Mouse (Mus musculus): ENCODE measurements at regions not wholly inside any gene's neighbourhood (a gene's known extent, or its start where the extent isn't known, plus 50 kb on each side); places are given as distances from the start of the nearest gene placed in this dataset.

- 68% methylated on average over 12 of the region's 12 CpGs for WGBS
- Histone ChIP-seq H3K27ac (ENCODE audit: control insufficient read depth, insufficient read depth, low read depth, low read length, poor library complexity) (no peak overlapping the region), H3K4me3 (replicated peaks; ENCODE audit: control insufficient read depth, low read depth, low read length) (no peak overlapping the region), H3K4me1 (ENCODE audit: control insufficient read depth, insufficient read depth, low read length) (no peaks in the 10 kb centered on the region)
- TF ChIP-seq POLR2A (IDR thresholded peaks at IDR 0.05; ENCODE audit: borderline replicate concordance, control insufficient read depth, low read depth, low read length), result no peak
- no peak for TF ChIP-seq CTCF (IDR thresholded peaks at IDR 0.05; ENCODE audit: control insufficient read depth, insufficient read depth, low read length)
Observed at GRCm38 (mm10) chr4:152686509-152687081, 208.9 kb upstream of the Kcnab2 start.

GRCm38 (mm10) chr4:152674140-152674539, 196.5 kb upstream of the Kcnab2 start:
- WGBS, result 22% methylated on average over 11 of the region's 11 CpGs
- TF ChIP-seq POLR2A (IDR thresholded peaks at IDR 0.05; ENCODE audit: borderline replicate concordance, control insufficient read depth, low read depth, low read length), result no peak
- no peak for TF ChIP-seq CTCF (IDR thresholded peaks at IDR 0.05; ENCODE audit: control insufficient read depth, insufficient read depth, low read length)
- Histone ChIP-seq H3K4me1 (ENCODE audit: control insufficient read depth, insufficient read depth, low read length) (no peaks in the 10 kb centered on the region), H3K27ac (ENCODE audit: control insufficient read depth, insufficient read depth, low read depth, low read length, poor library complexity) (no peak overlapping the region), H3K4me3 (replicated peaks; ENCODE audit: control insufficient read depth, low read depth, low read length) (no peak overlapping the region)

GRCm38 (mm10) chr4:152663482-152663881, 185.8 kb upstream of the Kcnab2 start:
- Histone ChIP-seq H3K4me3 (replicated peaks; ENCODE audit: control insufficient read depth, low read depth, low read length) (no peak overlapping the region), H3K27ac (ENCODE audit: control insufficient read depth, insufficient read depth, low read depth, low read length, poor library complexity) (no peak overlapping the region), H3K4me1 (ENCODE audit: control insufficient read depth, insufficient read depth, low read length) (no peaks in the 10 kb centered on the region)
- TF ChIP-seq CTCF (IDR thresholded peaks at IDR 0.05; ENCODE audit: control insufficient read depth, insufficient read depth, low read length) (peak; percentile 47; the same call in 1 of the 2 replicates), POLR2A (IDR thresholded peaks at IDR 0.05; ENCODE audit: borderline replicate concordance, control insufficient read depth, low read depth, low read length) (no peak)
- 35% methylated on average over 8 of the region's 8 CpGs for WGBS

GRCm38 (mm10) chr4:152663069-152663468, 185.4 kb upstream of the Kcnab2 start:
- H3K27ac ChIP-seq (ENCODE audit: control insufficient read depth, insufficient read depth, low read depth, low read length, poor library complexity), result no peak overlapping the region
- 88% methylated on average over 12 of the region's 12 CpGs for WGBS
- H3K4me1 ChIP-seq (ENCODE audit: control insufficient read depth, insufficient read depth, low read length), result no peaks in the 10 kb centered on the region
- TF ChIP-seq POLR2A (IDR thresholded peaks at IDR 0.05; ENCODE audit: borderline replicate concordance, control insufficient read depth, low read depth, low read length) (no peak), CTCF (IDR thresholded peaks at IDR 0.05; ENCODE audit: control insufficient read depth, insufficient read depth, low read length) (no peak)
- H3K4me3 ChIP-seq (replicated peaks; ENCODE audit: control insufficient read depth, low read depth, low read length), result no peak overlapping the region

GRCm38 (mm10) chr4:152662439-152662838, 184.8 kb upstream of the Kcnab2 start:
- Histone ChIP-seq H3K4me1 (ENCODE audit: control insufficient read depth, insufficient read depth, low read length) (no peaks in the 10 kb centered on the region), H3K4me3 (replicated peaks; ENCODE audit: control insufficient read depth, low read depth, low read length) (no peak overlapping the region)
- 89% methylated on average over 11 of the region's 11 CpGs for WGBS

DNA sequence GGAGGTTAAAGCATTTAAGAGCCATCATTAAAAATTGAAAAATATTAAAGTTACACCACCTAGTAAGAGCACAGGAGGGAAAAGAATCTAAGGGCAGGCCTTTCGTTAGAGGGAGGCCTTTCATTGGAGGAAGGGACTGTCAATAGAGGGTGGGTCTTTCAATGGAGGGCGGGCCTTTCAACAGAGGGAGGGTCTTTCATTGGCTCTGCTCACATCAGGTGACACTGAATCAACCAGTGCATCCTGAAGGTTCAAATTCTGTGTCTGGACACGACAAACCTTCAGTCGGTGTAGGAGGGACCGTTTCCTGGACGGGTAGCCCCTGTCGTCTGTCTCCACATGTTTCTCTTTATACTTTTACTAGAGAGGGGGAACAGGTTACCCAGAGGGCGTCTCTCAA, 172.5 kb upstream of the Kcnab2 start:
- H3K4me3 ChIP-seq (replicated peaks; ENCODE audit: control insufficient read depth, low read depth, low read length), result no peak overlapping the region
- 77% methylated on average over 8 of the region's 8 CpGs for WGBS
- TF ChIP-seq POLR2A (IDR thresholded peaks at IDR 0.05; ENCODE audit: borderline replicate concordance, control insufficient read depth, low read depth, low read length) (no peak), CTCF (IDR thresholded peaks at IDR 0.05; ENCODE audit: control insufficient read depth, insufficient read depth, low read length) (no peak)
- no peak overlapping the region for H3K27ac ChIP-seq (ENCODE audit: control insufficient read depth, insufficient read depth, low read depth, low read length, poor library complexity)
- H3K4me1 ChIP-seq (ENCODE audit: control insufficient read depth, insufficient read depth, low read length), result no peaks in the 10 kb centered on the region

More at GRCm38 (mm10) chr4:152662439-152662838, 184.8 kb upstream of the Kcnab2 start:
- TF ChIP-seq POLR2A (IDR thresholded peaks at IDR 0.05; ENCODE audit: borderline replicate concordance, control insufficient read depth, low read depth, low read length), result no peak
- no peak for TF ChIP-seq CTCF (IDR thresholded peaks at IDR 0.05; ENCODE audit: control insufficient read depth, insufficient read depth, low read length)
- H3K27ac ChIP-seq (ENCODE audit: control insufficient read depth, insufficient read depth, low read depth, low read length, poor library complexity), result no peak overlapping the region

- H3K4me3 ChIP-seq (replicated peaks; ENCODE audit: control insufficient read depth, low read depth, low read length), result no peak overlapping the region
- WGBS, result 47% methylated on average over 7 of the region's 7 CpGs
- TF ChIP-seq CTCF (IDR thresholded peaks at IDR 0.05; ENCODE audit: control insufficient read depth, insufficient read depth, low read length), result peak; percentile 22; the same call in 1 of the 2 replicates
- TF ChIP-seq POLR2A (IDR thresholded peaks at IDR 0.05; ENCODE audit: borderline replicate concordance, control insufficient read depth, low read depth, low read length), result no peak
- no peak overlapping the region for H3K27ac ChIP-seq (ENCODE audit: control insufficient read depth, insufficient read depth, low read depth, low read length, poor library complexity)
- no peaks in the 10 kb centered on the region for H3K4me1 ChIP-seq (ENCODE audit: control insufficient read depth, insufficient read depth, low read length)
Observed at GRCm38 (mm10) chr4:152647620-152648019, 169.9 kb upstream of the Kcnab2 start.

DNA sequence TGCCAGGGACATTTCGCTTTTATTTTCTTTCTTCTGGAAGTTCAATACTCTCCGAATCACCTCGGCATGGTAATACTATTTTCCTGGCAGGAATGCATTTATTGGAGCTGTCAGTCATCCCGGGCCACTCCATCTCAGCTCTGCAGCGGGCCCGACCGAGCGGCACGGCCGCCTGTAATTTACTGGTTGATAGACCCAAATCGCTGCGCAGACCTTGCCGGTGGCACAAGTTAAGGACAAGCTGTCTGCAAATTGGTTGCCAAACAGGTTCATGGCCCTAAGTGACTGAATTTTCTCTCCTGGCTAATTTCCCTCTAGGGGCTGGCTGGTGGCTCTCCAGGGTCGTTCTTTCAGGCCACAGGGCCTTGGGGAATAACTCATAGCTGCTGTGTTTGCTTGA, 169.4 kb upstream of the Kcnab2 start:
- no peak overlapping the region for H3K4me3 ChIP-seq (replicated peaks; ENCODE audit: control insufficient read depth, low read depth, low read length)
- H3K4me1 ChIP-seq (ENCODE audit: control insufficient read depth, insufficient read depth, low read length), result no peaks in the 10 kb centered on the region
- TF ChIP-seq POLR2A (IDR thresholded peaks at IDR 0.05; ENCODE audit: borderline replicate concordance, control insufficient read depth, low read depth, low read length) (no peak), CTCF (IDR thresholded peaks at IDR 0.05; ENCODE audit: control insufficient read depth, insufficient read depth, low read length) (no peak)
- H3K27ac ChIP-seq (ENCODE audit: control insufficient read depth, insufficient read depth, low read depth, low read length, poor library complexity), result no peak overlapping the region
- WGBS, result 89% methylated on average over 14 of the region's 14 CpGs

DNA sequence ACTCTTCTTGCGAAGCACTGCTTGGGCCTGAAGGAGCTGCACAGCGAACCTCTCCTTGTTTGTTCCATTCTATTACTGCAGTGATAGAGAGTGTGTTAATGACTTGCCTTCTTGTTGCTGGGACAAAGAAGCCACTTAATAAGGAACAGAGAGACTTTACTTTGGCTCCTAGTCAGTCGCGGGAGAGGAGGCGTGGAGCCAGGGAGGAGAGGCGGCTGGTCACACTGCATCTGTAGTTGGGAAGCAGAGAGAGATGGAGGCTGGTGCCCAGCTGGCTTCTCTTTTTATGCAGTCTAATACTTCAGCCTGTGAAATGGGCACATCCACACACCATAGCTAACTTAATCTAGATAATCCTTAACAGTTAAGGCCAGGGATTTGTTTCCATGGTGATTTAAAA, 159.4 kb upstream of the Kcnab2 start:
- WGBS, result 74% methylated on average over 6 of the region's 6 CpGs
- H3K4me3 ChIP-seq (replicated peaks; ENCODE audit: control insufficient read depth, low read depth, low read length), result no peak overlapping the region
- no peaks in the 10 kb centered on the region; the same call in 1 of the 2 replicates for H3K4me1 ChIP-seq (ENCODE audit: control insufficient read depth, insufficient read depth, low read length)
- TF ChIP-seq POLR2A (IDR thresholded peaks at IDR 0.05; ENCODE audit: borderline replicate concordance, control insufficient read depth, low read depth, low read length) (no peak), CTCF (IDR thresholded peaks at IDR 0.05; ENCODE audit: control insufficient read depth, insufficient read depth, low read length) (no peak)
- H3K27ac ChIP-seq (ENCODE audit: control insufficient read depth, insufficient read depth, low read depth, low read length, poor library complexity), result no peak overlapping the region
